Mouse (Mus musculus) retina, postnatal 1 day (tissue): ENCODE results near the gene Fam13c.

ENCODE experiments used
- DNase-seq: peaks from one replicate; pipeline ENCODE4 v3.0.0-alpha.2; 2012

The Fam13c gene

GRCm38 (mm10) chr10:70521379-70521778, 81.1 kb downstream of the Fam13c start:
- peak; percentile 68 for DNase-seq

GRCm38 (mm10) chr10:70530185-70530823, 90.0 kb downstream of the Fam13c start:
- DNase-seq = no peak

GRCm38 (mm10) chr10:70532249-70532648, 92.0 kb downstream of the Fam13c start:
- no peak for DNase-seq

GRCm38 (mm10) chr10:70533301-70533781, 93.1 kb downstream of the Fam13c start:
- DNase-seq = no peak

- no peak for DNase-seq
Measured at GRCm38 (mm10) chr10:70533986-70534385, 93.7 kb downstream of the Fam13c start.

GRCm38 (mm10) chr10:70534571-70534970, 94.3 kb downstream of the Fam13c start:
- DNase-seq = no peak

GRCm38 (mm10) chr10:70535401-70535800, 95.1 kb downstream of the Fam13c start:
- peak; percentile 70 for DNase-seq

GRCm38 (mm10) chr10:70537694-70538093, 97.4 kb downstream of the Fam13c start:
- no peak for DNase-seq

GRCm38 (mm10) chr10:70539251-70539650, 99.0 kb downstream of the Fam13c start:
- DNase-seq = no peak

GRCm38 (mm10) chr10:70540456-70541195, 100.3 kb downstream of the Fam13c start:
- DNase-seq = peak; percentile 69

- DNase-seq = no peak
Measured at GRCm38 (mm10) chr10:70542857-70543256, 102.6 kb downstream of the Fam13c start.

GRCm38 (mm10) chr10:70552531-70552930, 112.2 kb downstream of the Fam13c start:
- DNase-seq = no peak

GRCm38 (mm10) chr10:70563636-70564035, 123.4 kb downstream of the Fam13c start:
- DNase-seq = peak; percentile 71

GRCm38 (mm10) chr10:70581556-70582211, 141.4 kb downstream of the Fam13c start:
- DNase-seq = peak; percentile 24

GRCm38 (mm10) chr10:70584171-70584570, 143.9 kb downstream of the Fam13c start:
- DNase-seq = no peak

- no peak for DNase-seq
Measured at GRCm38 (mm10) chr10:70586876-70587405, 146.7 kb downstream of the Fam13c start.

- DNase-seq = peak; percentile 47
Measured at GRCm38 (mm10) chr10:70594007-70594406, 153.7 kb downstream of the Fam13c start.

- no peak for DNase-seq
Measured at GRCm38 (mm10) chr10:70598081-70598515, 157.8 kb downstream of the Fam13c start.

GRCm38 (mm10) chr10:70598516-70599125, 158.3 kb downstream of the Fam13c start:
- DNase-seq = peak; percentile 81

GRCm38 (mm10) chr10:70599126-70599924, 159.0 kb downstream of the Fam13c start:
- DNase-seq = peak; percentile 92

- no peak for DNase-seq
Measured at GRCm38 (mm10) chr10:70599925-70600305, 159.6 kb downstream of the Fam13c start.
